Mouse (Mus musculus) erythroblast, adult 5-6 weeks (primary cell): Measurements from ENCODE around the gene March5. TPM values are rescaled to one million over a fixed set of nuclear protein-coding genes. Genes with fewer than 3 reads are reported as not detected.
A peak's percentile ranks its signal among the peaks of the same experiment; 100 is the strongest.
"Not testable (repeated sequence)": the region's sequence is repeated elsewhere in the genome, so short reads cannot be mapped to it uniquely, and the experiment has no call there.

ENCODE experiments used
- ATAC-seq: replicated peaks from 2 replicates; pipeline ENCODE4 v1.8.0; 2016; ENCODE audit warnings: moderate number of reproducible peaks, mild to moderate bottlenecking, moderate TSS enrichment, inconsistent platforms; ENCODE audit not compliant: poor library complexity, low FRiP score, severe bottlenecking
- total RNA-seq, 2 experiments: library from RNA; stranded (forward) in 1 of 2; stranded (reverse) in 1 of 2; fragments of 150-400 nt in 1 of 2; fragments of 200-764, 138-1000 nt in 1 of 2; gene quantifications; 2 replicates each; pipeline versions ENCODE4 v1.2.3 to v1.2.4; 2015 to 2017; ENCODE audit warnings: low replicate concordance in 2 of 2

Gene March5
- total RNA-seq (2015; ENCODE audit: low replicate concordance) (393 and 429 TPM in 2 replicates), total RNA-seq (2017; ENCODE audit: low replicate concordance) (510 and 553 TPM in 2 replicates)

DNA sequence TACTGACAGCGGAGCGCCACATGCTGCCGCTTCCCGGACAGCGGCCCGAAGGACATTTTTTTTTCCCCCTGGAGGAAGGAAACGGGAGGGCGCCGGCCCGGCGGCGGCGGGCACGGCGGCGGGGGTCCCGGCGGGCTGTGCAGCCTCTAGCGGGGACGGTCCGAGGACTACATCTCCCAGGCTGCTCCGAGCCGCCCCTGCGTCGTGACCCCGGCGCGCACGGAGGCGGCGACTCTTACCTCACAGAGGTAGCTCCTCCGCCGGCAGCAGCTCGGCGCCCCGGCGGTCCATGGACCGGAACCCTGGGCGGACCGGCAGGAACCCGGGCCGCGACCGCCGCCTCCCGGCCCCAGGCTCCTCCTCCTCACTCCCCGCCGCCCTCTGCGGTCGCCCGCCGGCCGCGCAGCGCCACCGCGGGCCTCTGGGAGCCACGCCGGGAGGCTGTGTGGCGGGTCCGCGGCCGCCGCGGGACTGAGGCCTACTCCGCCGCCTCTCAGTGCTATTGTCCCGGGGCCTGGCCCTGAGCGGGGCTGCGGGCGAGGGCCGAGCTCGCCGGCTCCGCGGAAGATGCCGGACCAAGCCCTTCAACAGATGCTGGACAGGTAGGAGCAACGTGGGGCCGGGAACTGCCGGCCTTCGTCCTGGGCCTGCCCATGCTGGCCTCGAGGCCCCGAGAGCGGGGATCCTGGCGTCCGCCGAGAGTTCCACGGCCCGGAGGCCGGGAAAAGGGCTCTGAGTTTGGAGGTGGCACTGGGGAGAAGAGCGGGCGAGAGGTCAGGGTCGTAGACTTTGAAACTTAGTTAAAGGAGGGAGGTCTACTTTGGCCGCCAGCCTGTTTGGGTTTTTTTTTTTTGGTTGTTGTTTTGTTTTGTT is at the start of gene March5:
Gene March5 (plus strand): TSS at position 241 of the 873 bp plus-strand sequence.
- ATAC-seq, result peak; percentile 70

DNA sequence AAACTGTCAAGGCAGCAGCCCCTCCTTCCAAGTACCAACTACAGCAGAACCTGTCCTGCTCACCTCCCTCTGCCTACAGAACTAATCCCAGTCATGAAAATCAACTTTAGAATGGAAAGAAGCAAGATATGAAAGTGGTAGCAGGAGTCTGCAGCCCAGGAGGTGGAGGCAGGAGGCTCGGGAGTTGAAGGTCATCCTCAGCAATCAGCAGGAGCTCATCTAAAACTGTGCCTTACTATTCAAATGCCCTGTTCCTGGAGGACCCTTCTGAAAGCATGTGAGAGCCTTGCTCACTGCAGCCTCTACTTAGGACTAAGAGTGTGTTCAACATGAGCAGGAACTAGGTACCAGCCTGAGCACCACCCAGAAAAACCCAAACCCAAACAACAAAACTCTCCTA is 35.2 kb upstream of the March5 start:
- no peak for ATAC-seq

DNA sequence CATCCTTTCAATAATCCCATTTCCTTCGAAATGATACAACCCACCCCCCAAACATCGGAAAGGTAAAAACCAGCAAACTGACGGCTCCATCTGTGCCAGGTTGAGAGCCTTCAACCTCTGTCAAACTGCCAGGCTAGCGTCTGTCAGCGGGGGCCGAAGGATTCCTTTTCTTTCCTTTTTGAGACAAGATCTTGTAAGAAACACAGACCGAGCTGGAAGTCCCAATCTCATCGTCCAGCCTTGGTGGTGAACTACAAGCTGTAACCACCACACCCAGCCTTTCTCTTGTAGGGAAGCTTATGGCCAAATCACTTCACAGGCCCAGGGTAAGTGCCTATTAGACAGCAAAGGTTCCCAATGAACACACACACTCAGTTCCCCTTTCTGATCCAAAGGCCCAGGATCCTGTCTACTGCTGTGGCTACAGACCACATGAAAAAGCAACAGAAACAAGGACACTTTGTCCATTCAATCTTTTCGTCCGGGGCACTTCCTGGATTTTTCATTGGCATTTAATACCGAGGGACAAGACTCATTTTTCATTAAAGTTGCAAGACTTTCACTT is 34.7 kb upstream of the March5 start:
- ATAC-seq, result no peak

DNA sequence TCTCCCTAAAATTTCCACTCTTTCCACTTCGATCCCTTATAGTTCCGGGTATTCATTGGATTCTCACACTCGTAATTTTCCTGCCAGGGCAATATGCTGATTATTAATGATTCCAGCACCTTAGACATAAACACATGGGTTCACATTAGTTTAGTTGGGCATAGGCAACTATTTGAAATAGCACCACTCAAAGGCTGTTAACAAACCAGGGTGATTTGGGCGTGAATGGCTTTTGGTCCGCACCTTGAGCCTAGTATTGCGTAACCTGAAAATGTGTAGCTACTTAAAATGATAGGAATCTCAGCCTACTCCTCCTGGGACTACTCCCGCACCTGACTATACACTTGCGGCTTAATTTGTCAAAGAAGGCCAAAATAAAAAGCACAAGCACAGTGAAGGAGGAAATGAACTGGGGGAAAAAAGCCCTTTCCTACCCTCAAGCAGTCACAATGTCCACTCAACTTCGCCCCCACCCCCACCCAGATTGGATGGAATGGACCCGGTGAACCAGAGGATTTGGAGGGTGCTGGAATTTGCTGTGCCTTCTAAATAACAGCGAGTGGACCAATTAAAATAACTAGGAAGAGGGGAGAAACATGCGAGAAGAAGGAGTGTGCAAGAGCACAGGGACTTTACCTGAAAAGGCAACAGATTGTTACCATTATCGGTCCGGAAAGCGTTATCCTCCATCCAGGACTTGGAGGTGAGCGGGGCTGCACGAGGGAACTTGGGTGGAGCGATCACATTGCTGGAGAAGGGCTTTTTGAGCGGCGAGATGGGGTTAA is 33.8 kb upstream of the March5 start:
- ATAC-seq, result no peak

DNA sequence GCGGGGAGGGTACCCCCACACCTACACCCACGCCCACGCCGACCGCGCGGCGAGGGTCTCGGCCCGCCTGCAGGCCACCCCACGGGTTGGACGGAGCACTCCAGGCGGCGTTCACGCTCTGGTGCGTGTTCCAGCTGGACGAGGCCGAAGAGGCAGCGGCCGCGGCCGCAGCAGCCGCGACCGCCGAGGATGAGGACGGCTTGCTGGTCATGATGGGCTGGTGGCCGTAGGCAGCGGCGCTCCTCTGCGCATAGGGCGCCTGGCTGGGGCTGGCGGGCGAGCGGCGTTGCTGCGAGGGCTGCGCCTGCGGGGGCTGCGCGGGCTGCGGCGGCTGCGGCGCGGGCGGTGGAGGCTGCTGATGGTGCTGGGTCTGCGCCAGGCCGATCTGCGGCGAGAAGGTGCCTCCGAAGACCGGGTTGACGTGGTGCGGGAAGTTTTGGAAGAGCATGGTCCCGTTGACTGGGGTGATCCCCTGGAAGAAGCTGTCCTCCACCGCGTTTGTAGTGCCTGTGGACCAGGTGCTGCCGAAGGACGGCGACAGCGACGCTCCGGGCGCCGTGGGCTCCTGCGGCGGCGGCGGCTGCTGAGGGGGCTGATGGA is 33.1 kb upstream of the March5 start:
- no peak for ATAC-seq

DNA sequence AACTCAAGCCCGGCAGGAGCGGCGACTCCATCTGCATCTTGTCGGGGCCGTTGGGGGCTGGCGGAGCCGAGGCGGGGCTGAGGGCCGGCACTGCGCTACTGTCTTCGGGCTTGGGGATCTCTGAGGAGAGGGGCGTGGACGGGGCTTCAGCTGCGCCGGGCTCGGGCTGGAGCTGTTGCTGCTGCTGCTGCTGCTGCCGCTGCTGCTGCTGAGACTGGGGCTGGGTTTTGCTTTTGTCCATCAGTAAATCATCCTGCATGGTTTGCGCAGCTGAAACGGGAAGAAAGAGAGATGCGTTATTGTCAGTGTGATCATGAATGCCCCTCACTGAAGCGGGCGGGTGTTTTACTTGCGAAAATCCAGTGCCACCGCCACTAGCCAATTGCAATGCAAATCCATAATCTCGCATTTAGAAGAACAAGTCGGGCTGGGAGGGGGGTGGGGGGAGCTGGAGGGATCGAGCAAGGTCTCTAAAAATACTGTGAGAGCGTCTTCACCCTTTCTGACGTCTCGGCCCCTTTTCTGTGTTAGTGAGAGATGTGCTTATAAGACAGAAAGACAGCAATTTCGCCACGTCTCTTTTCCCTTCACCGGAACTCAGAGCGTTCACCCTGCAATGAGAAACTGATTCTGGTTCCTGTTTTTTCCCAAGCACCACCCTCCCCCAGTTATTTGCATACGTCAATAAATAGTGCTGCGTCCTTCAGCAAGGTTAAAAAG is 32.5 kb upstream of the March5 start:
- ATAC-seq, result no peak

DNA sequence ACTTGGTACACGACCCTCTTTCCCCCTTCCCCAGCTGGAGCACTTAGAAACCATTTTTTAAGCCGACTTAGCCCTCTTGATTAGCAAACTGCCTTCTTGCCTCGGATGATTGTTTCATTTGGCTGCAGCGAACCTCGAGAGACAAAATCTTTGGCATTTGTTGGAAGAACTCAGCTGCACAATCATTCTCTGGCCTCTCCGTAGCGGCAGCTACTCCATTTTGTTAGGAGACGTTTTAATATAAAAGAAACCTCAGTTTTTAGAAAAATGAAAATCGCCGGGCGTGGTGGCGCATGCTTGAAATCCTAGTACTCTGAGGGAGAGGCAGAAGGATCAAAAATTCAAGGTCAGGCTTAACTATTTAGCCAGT is 31.9 kb upstream of the March5 start:
- no peak for ATAC-seq

DNA sequence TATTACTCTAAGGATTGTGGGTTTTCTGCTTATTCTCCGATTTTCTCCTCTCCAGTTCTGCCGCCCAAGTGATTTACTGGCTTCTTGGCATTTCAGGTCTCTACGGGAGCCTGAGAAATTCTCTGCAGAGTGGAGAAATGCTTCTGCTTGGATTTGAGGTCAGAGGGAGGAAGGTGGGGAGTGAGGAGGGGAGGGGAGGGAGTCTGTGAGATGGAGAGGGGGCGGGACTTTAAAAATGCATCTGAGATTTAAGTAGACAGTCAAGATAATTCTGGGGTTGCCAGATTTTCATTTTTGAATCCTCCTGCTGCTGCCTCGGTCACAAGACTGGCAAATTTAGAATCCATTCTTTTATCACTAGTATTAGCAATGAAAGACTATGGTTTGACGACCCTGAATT is 31.4 kb upstream of the March5 start:
- ATAC-seq, result no peak

DNA sequence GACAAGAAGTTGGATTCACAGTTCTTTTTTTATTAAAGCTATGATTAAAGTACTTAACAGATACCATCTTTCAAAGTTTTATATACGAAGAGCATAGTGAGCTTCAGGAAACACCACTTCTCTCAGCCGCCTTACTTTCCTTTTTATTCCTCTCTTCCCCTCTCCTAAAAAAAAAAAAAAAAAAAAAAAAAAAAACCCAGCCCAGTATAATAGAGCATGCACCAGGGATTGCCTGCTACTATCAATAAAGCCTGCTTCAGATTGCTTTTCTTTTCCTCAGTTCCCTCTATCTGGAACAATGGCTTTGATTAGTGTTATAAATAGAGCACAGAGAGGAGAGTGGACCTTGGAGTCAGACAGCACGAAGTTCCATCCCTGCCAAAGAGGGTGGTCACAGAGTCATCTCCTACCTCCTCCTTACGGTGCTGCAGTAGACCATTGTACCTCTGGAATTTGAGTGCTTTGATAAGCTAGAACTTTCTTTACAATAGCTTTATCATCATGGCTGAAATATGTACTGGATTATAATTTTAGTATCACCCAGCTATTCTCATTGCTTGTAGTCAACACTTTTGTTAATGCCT is 30.4 kb upstream of the March5 start:
- no peak for ATAC-seq

DNA sequence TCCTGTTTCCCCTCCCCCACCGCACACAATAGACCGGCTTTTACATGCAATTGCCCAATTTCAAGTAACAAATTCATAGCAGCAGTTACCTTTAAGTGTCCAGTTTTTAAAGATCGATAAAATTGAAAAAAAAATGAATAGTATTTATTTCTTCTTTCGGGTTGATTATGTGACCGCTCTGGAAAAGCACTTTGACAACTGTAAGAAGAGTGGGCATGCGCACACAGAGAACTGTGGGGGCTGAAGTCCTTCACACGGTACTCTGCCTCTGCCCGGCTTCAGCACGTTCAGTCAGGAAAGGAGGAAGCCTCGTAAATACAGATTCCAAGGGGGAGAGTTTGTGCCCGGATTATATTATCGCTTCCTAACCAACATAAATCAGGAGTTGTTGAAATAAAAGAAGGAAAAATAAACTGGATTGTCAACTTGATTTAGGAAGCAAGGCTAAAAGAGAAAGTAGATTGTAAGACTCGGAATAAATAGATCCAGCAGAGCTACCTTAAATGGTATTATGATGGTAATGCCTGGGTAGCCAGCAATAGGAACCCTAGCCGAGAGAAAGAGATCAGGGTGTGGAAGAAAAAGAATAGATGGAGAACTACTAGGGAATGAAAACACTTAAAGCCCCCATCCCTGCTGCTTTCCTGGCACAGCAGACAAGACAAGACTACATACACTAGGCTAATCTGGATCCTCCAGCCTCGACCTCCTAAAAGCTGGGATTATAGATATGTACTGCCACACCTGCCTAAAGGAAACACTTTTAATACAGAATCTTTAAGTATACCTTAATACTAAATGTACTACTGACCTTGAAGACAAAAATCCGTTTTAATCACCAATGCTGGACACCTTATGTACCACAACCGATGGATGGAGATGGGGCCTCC is 29.3 kb upstream of the March5 start:
- peak; percentile 85 for ATAC-seq

DNA sequence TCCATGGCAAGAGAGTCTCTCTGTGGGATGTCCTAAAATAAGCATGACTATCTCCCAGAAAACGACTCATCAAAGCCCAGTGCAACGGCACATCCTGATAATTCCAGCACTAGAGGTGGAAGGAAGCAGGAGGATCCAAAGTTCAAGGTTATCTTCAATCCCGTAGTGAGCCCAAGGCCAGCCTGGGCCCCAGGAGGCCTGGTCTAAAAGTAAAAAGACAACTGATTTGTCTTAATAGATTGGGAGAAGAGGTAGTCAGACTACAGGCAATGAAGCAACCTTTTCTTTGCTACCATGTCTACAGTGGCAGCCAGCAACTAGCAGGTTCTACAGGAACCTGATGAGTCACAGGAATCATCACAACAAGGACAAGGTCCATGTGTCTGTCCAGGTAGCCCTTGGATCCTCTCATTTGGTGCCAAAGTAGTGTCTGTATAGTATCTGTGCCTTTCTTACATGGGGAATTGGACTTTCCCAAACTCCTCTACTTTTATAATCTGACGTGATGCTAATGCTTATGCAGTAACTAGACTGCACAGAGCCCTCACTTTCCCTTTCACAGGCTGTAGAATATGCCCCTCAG is 18.9 kb upstream of the March5 start:
- no peak for ATAC-seq

DNA sequence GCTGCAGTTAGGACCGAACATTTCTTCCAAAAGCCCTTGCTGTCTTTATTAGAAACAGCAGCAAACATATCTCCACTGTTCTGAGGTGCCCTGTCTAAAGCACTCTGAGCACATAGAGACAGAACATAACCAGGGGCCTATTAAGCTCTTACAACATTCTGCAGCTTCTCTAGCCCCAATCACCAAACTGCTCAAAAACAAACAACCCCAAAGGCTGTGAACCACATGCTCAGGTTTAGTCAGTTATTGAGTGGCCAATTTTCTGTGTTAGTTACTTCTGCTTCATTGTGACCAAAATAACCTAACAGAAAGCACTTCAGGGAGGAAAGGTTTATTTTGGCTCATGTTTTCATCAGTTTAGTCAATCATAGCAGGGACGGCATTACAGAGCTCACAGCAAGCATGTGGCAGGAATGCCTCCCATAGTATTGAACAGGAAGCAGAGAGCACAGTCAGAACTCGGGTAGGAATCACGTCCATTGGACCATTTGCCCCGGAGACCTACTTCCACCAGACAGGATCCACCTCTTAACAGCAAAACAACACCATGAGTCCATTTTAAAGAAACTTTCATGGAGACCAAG is 14.8 kb upstream of the March5 start:
- no peak for ATAC-seq

DNA sequence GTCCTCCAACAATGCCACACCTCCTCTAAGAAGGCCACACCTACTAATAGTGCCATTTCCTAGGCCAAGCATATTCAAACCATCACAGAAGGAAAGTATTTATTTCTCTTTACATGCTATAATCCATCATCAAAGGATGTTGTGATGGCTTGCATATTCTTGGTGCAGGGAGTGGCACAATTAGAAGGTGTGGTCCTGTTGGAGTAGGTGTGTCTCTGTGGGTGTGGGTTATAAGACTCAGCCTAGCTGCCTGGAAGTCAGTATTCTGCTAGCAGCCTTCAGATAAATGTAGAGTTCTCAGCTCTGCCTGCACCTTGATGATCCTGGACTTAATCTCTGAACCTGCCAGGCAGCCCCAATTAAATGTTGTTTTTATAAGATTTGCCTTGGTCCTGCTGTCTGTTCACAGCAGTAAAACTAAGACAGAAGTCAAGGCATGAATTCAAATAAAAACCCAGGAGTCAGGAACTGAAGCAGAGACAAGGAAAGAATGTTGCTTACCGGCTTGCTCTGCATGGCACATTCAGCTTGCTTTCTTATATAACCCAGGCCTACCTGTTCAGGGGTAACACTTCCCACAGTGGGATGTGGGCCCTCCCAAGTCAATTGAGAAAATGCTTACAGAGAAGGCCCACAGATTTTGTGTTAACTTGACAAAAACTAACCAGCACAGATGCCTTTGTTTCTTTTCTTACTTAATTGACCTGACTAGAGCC is 9.0 kb upstream of the March5 start:
- peak; percentile 64 for ATAC-seq

DNA sequence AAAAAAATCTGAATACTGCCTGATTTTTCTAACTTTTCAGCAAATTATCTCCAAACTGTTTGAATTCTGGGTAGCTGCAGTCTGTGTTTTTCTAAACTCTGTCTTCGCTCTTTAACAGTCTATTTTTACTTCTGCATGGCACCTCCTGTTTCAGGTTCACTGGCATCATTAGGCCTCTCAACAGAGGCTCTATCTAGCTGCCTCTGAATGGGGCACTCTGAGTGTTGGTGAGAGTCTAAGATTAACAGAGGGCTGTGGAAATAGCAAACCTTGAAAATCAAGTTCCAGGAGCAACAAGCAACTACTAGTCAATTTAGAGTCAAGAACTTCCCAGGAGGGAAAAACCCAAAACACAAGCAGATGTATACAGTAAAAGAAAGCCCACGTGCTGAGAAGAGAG is 7.5 kb upstream of the March5 start:
- ATAC-seq, result no peak

DNA sequence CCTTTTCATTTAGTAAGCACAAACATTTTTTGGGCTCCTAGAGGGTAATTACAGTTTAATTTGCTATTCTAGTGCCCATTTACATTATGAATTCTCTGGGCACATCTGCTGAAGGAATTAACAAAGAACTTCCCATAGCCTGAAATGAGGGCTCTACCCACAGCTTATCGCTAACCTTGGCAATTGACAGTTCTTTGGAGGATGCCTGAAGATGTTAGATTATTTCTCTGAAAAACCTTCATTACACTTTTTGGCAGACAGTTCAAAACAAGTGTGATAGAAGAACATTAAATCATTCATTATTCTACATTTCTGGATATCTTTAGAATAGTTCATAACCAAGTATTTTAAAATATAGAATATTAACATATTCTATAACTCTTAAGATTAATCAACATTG is 4.0 kb upstream of the March5 start:
- no peak for ATAC-seq

DNA sequence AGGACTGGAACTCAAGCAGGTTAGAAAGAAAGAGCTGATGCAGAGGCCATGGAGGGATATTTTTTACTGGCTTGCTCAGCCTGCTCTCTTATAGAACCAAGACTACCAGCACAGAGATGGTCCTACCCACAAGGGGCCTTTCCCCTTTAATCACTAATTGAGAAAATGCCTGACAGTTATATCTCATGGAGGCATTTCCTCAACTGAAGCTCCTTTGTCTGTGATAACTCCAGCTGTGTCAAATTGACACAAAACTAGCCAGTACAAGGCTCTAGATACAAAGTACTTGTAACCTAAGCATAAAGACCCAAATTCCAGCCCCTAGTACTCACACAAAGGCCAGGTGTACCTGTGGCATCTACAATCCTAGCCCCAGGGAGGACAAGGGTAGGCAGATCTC is 2.2 kb upstream of the March5 start:
- ATAC-seq, result not testable (repeated sequence)
